Mouse (Mus musculus) forelimb bud, embryonic 11.5 days (tissue): ENCODE data around the gene Zbp1.

Source experiments
- DNase-seq: peaks from one replicate; pipeline ENCODE4 v3.0.0-alpha.2; 2012; ENCODE audit warnings: low read depth, low spot score

The Zbp1 gene

DNA sequence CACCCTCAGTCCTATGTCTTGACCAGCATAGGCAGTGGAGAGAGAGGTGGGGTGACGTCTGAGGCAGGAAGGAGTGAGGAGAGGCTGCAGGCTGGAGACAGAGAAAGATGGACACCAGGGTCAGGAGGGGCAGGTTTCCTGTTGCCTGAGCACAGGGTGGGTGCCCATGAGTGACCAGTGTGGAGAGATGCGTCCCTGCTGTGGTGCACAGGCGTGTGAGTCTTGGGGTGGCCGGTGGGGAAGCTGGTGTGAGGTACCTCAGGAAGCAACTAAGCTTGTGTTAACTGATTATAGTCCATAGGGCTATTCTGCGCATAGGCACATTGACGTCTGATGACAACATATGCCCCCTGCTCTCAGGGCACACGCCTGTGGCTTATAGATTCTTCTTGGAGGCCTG, 39.7 kb downstream of the Zbp1 start:
- DNase-seq: no peak

DNA sequence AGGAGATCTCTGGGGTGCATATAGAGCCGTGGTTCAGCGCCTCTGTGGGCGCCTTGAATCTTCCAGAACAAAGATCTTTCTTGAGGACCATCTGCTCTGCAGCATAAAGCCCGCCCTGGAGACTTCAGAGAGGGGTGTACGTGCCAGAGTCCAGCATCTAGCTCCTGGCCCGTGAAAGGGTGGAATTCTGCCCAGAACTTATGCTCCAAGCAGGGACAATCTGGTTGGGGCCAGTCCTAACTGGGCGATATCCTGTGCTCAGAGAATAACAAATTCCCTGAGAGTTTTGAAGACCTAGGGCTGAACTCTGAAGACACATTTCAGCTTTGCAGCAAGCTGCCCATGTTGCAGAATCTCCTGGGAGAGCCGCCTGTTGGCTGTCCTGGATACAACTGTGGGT, 40.8 kb downstream of the Zbp1 start:
- no peak for DNase-seq

DNA sequence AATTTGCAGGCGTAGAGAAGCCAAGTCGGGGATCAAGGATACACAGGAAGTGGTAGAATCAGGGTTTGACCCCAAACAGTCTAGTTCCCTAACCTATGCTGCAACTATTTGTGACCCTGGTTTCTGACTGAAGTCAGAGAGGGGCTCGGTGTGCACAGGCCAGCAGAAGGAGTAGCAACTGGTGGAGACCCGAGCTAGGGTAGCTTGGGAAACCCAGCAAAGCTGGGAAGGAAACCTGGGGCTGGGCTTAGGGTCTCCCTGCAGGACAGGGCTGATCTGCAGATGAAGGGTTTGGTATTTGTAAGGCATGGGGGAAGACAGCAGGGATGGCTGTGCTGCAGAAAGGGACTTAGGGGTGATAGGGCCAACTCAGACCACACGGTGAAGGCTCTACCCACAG, 41.2 kb downstream of the Zbp1 start:
- no peak for DNase-seq

DNA sequence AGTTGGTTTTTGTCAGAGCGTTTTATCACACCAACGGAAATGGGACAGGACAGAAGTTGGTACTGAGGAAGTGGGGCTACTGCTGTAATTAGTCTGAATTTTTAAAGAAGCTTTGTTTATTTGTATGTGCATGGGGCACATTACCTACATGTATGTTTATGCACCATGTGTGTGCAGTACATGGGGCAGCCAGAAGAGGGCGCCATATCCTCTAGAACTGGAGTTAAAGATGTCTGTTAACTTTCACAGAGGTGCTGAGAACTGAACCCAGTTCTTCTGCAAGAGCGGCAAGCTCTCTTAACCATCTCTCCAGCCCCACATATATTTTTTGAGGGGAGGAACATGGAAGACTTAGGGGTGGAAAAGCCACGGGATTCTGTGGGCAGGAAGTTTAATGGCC, 43.0 kb downstream of the Zbp1 start:
- DNase-seq: no peak

DNA sequence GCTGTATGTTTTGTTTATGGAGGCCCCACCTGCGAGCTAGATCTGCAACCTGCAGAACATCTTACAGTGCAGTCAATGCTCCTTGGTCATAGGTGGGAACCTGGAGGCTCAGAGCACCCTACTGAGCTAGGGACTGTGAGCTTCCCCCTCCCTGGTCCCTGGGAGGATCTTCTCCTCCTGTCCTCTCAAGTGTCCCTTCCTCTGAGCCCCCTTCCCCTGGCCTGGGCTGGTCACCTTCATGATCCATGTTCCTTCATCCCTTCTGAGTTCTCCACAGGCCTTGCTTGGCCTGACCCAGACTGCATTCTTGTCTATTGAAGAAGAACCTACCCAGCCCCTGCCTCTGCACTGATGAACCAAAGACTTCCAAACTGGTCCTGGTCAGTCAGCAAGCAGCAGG, 44.2 kb downstream of the Zbp1 start:
- no peak for DNase-seq

DNA sequence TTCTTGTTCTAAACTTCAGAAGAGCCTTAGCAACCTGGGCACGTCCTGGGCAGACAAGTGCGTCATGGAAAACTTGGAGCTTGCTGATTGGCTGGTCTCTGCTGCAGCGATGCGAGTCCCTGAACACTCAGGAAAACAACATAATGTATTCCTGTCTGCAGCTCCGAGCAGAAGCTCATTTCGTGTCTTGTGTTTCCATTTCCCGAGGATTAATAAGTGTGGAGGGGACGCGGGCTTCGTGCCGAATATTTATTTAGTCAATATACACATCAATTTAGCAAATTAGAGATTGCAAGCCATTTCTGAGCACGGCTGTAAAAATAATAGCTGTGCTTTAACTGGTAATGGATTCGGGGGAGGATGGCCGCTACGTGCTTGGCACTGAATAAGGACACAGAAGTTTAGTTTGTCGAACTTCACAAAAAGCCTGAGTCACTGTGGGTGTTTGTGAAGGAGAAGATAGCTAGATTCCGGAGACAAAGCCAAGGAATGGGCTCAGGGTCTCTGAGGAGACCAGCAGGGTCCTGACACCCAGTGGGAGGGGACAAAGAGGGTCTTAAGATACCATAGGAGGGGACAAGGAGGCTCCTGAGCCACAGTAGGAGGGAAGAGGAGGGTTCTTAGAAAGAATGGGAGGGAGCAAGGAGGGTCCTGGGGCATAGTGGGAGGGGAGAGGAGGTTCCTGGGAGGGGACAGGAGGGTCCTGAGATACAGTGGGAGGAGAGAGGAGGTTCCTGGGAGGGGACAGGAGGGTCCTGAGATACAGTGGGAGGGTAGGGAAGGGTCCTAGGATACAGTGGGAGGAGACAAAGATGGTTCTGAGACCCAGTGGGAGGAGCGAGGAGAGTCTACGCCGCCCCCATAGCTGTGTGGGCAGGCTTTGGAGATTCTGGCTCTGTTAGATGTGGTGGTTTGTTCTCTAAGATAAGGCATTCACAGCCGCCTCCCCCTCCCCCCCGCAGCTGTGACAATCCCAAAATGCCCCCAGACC, 44.9 kb downstream of the Zbp1 start:
- DNase-seq: peak; percentile 80

DNA sequence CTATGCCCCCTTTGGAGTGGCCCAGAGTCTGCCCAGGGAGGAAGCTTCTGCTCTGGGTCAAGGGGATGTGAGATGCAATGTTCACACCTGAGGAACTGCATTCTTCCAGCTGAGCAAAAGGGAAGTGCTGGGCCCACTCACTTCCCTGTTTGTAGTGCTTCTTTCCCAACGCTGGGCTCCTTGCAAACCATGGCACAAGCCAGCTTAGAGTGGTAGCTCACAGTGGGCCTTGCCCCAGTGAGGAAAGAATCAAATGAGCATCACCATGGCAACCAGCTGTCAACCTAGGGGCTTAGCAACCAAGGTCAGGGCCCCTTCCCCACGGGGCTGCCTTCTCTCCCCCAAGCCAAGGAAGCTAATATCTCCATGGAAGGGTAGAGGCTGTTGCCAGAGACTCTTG, 45.7 kb downstream of the Zbp1 start:
- DNase-seq: peak; percentile 48

DNA sequence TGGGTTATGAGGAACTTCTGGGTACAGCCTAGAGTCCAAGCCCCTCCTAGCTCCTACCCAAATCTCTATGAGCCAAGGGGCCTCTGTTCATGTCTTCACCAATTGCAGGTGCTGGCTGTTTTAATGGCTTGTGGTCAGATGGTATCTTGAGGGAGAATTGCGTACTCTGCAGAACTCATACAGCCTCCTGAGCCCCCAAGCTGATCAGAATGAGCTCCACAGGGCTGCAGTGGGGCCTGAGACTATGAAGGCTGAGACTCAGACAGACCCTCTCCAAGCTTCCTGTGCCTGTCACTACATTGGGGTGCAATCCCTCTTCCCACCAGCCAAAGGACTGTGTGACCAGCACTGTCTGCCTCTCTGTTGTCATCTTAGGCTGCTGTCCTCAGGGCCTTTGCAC, 46.3 kb downstream of the Zbp1 start:
- no peak for DNase-seq

DNA sequence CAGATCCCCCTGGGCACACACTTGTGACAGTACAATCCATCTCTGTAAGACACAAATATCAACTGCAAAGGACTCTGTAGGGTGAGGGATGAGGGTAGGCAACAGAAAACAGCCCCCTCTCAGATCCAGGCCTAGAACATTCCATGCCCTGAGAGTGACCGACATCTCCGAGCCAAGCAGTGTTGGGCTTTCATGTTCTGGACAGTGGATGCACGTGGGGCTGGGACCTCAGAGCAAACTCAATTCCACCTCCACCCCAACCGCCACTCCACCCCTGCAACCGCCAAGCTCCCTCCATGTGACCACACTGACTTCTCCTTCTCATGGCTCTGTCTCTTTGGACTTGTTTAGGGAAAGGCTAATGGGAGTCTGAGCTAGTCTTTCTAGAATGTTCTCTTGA, 46.8 kb downstream of the Zbp1 start:
- no peak for DNase-seq

DNA sequence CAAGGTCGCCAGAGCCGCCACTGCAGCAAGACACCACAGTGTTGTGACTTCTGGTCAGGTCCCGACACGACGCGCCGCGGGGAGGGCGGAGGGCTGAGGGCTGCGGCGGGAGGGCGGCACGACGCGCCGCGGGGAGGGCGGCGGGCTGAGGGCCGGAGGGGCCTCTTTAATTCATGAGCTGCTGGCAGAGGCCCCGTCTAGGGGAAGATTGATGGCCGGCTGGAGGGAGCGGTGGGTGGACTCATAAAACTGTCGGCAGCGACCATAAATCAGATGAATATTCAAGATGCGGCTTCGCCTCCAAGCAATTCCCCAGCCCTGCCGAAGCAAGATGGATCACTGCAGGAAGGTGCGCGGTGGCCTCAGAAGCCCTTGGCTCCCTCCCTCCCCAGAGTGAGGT, 47.3 kb downstream of the Zbp1 start:
- peak; percentile 94 for DNase-seq

DNA sequence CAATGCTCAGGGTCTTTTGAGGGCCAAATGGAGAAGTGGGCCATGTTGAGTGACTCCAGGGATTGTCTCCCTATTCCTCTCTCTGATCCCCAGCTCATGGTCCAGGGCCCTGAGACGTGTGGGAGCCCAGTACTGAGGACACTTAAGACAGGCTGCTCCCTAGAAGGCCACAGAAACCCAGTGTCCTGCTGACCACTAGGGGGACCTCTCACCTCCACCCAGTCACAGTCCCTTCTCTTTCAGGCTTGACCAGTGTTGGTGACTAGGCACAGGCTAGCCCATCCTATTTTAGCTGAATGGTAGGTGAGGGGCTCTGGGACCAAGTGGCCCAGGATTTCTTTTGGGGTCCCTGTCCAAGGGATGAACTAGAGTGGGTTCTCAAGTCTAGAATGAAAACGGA, 48.0 kb downstream of the Zbp1 start:
- DNase-seq: no peak

DNA sequence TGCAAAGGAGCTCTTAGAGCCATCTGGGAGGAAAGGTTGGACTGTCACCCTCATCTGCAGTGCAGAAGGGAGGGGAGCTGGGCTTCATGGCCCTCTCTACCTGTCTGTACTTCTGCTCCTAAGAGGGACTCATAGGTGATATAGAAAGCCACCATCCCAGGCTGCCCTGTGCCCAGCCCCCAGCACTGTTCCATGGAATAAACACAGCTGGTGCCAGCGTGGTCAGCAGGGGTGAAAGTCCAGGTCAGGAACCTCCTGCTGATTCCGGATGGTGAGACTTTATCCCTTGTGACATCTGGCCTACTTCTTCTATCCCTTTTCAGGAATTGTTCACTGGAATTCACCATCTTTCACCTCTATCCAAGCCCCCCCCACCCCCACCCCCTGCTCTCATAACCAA, 48.6 kb downstream of the Zbp1 start:
- no peak for DNase-seq

DNA sequence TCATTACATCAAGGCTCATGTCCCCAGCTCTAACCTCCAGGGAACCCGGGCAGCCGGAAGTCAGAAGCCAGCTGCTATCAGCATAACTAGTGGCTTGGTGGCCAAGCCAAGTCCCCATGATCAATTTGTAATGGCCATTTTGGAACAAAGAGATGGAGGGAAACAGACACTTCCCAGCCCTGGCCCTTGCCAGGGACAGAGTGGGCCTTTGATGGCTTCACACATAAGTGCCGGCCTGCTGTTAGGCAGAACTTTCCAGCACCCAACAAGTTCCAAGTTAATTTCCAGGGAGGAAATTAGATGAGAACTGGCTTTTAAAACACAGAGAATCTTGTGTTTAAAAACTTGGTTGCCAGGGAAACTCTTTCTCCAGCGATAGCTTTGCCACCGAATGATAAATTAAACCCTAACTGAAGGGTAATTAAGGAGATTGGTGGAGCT, 50.3 kb downstream of the Zbp1 start:
- no peak for DNase-seq

DNA sequence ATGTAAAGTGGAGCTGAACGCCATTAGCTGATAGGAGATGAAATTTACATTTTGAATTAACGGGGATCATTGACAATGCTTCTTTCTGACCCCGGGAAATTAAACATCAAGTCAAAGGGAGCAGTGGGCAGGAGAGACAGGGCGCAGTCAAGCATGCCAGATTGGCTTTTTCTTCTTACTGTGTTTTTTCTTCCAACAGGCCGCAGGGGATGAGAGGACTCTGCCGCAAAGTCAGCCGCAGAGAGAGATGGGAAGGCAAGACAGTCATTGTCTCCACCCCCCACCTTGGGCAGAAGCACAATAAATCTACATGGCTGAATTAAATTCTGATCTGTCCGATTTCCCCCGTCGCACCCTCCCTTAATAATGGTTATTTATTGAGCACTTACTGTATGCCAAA, 53.4 kb downstream of the Zbp1 start:
- no peak for DNase-seq

DNA sequence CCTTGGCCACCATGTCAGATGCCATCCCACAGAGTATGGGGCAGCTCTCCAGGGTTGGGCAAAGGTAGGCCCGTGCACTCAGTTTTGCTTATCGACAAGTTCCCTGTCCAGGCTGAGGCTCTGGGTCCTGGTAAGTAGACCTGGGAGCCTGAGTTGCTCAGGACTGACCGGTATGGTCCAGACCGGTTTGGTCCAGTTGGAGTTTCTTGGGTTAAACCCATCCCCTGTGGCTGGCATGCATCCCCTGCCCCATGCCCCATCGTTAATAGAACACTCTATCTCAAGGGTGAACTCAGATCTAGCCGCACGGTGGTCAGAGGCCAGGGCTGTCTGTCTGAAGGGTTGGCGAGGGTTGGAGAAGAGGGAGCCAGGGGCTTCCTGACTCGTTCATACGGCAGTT, 53.8 kb downstream of the Zbp1 start:
- DNase-seq: no peak

DNA sequence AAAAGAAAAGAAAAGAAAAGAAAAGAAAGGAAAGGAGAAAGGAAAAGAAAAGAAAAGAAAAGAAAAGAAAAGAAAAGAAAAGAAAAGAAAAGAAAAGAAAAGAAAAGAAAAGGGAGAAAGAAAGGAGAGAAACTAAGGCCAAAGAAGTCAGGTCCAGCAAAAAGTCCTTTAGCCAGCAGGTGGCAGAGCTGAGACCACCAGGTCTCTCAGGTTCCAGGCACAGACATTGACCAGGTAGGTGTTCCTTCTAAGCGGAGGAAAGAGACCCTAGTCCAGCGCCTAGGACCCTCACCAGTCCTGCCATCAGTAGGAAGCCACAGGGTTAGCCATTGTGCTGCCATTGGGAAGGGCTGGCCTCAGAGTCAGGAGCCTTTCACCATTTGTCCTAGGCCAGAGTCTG, 54.4 kb downstream of the Zbp1 start:
- no peak for DNase-seq

DNA sequence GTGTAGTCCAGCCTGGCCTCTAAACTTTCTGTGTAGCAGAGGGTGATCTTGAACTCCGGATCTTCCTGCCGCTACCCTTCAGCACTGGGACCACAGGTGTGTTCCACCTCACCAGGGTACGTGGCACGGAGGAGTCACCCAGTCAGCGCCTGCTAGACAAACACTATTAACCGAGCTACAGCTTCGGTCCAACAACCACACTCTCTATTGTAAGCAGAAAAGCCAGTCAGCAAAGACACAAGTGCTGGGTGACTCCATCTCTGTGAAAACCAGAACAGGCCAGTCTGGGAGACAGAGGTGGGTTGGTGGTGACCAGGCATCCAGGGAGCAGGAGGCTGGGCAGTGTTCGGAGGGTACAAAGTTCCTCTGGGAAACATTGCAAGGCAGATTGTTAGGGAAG, 55.3 kb downstream of the Zbp1 start:
- DNase-seq: no peak

DNA sequence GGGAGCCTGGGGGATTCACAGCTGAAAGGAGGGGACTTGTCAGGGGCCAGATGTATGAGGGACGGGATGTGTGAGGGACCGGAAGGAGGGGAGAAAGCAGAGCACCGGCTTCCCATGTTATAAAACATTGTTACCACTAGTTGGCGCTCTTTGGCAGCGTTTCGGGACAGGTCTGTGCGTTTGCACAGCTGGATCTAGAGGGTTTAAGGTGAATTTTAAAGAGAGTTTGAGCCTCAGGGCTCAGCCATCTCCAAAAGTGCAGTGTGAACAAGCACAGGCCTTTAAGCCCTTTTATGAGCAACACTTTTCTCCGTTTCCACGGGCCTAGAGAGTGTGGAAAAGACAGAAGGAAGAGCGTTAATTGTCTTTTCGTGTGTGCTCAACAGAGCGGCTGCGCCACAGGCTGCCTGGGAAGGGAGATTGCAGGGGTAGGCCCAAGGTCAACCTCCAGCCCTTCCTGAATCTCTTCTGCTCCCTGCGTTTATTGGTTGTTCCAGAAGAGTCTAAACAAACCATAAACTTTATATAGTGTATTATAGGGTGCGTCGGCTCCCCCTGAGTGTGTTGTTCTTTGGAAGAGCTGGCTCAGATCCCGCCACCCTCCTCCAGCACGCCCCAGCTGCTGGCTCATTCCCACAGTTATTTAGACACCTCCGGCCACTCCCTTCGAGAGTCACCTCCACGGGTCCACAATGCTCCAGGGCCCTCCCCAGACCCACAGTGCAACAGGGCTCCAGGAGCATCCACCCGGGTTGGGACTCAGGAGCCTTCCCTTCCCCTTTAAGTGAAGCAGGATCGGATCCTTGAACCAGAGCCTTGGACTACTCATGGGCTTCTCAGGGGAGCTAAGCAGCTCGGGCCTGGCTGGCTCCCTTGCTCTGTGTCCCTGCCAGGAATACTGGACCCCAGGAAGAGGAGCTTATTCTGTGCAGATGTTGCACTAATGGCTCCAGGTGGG, 59.1 kb downstream of the Zbp1 start:
- DNase-seq: peak; percentile 92

DNA sequence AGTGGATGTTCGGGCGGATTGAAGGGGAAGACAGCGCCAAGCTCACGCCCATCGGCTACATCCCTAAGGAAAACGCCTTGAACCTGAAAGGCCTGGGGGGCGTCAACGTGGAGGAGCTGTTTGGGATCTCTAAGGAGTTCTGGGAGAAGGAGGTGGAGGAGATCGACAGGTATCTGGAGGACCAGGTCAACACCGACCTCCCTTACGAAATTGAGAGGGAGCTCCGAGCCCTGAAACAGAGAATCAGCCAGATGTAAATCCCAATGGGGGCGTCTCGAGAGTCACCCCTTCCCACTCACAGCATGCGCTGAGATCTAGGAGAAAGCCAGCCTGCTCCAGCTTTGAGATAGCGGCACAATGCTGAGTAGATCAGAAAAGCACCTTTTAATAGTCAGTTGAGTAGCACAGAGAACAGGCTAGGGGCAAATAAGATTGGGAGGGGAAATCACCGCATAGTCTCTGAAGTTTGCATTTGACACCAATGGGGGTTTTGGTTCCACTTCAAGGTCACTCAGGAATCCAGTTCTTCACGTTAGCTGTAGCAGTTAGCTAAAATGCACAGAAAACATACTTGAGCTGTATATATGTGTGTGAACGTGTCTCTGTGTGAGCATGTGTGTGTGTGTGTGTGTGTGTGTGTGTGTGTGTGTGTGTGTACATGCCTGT, 60.2 kb downstream of the Zbp1 start:
- DNase-seq: no peak

DNA sequence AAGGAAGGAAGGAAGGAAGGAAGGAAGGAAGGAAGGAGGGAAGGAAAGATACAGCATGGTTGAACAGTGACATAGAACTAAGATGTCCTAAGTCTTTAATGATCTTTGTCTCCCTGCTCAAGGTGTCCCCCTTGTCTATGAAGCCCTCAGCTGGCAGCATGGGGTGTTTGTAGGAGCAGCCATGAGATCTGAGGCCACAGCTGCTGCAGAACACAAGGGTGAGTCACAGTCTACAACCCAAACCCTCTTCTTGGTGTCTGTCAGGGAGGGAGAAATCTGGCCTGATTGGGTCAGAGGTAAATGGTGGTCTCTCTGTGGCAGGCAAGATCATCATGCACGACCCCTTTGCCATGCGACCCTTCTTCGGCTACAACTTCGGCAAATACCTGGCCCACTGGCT, 60.9 kb downstream of the Zbp1 start:
- no peak for DNase-seq

DNA sequence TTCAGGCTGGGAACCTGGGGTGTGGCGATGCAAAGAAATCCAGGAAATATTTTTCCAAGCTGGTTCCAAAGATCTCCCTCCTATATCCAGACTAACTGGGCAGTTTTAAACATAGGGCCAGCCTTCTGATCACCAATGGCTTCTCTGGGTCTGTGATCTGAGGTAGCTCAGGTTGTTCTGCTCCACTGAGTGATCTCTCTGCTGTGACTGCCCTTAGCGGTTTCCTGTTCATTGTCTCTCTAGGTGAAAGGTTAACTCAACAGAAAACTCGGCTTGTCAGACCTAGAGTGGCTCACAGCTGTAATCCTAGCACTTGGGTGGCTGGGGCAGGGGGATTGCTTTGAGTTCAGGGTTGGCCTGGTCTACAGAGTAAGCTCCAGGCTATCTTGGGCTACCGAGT, 61.3 kb downstream of the Zbp1 start:
- DNase-seq: no peak

DNA sequence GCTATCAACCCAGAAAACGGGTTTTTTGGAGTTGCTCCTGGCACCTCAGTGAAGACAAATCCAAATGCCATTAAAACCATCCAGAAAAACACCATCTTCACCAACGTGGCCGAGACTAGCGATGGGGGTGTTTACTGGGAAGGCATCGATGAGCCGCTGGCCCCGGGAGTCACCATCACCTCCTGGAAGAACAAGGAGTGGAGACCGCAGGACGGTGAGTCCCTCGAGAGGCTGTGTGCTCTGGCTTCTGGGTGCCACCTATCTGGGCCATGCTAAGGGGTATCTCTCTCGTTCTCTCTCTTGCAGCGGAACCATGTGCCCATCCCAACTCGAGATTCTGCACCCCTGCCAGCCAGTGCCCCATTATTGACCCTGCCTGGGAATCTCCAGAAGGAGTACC, 61.8 kb downstream of the Zbp1 start:
- no peak for DNase-seq
